Mouse (Mus musculus) CH12.LX (cell line): ENCODE measurements at regions not wholly inside any gene's neighbourhood (a gene's known extent, or its start where the extent isn't known, plus 50 kb on each side); places are given as distances from the start of the nearest gene placed in this dataset.

Experiments
- BHLHE40 ChIP-seq: IDR thresholded peaks from 2 replicates; pipeline ENCODE4 v1.6.1; 2011; ENCODE audit warnings: mild to moderate bottlenecking, low read depth, low read length, improper control_type of control experiment
- CTCF ChIP-seq, 2 experiments: IDR thresholded peaks in 1 of 2; conservative IDR thresholded peaks in 1 of 2; 2 replicates each; pipeline ENCODE4 v1.5.1; 2011 to 2012; ENCODE audit warnings: low read depth in 2 of 2, low read length in 2 of 2, improper control_type of control experiment in 1 of 2, inconsistent platforms in 1 of 2, mild to moderate bottlenecking in 1 of 2, moderate library complexity in 1 of 2
- E2F4 ChIP-seq: IDR thresholded peaks from 2 replicates; pipeline ENCODE4 v1.6.1; 2011; ENCODE audit warnings: low read depth, low read length, improper control_type of control experiment; ENCODE audit not compliant: insufficient replicate concordance
- EP300 ChIP-seq: IDR thresholded peaks from 2 replicates; pipeline ENCODE4 v1.6.1; 2011; ENCODE audit warnings: low read length, improper control_type of control experiment
- HCFC1 ChIP-seq: IDR thresholded peaks from 2 replicates; pipeline ENCODE4 v1.6.1; 2012; ENCODE audit warnings: low read depth, mild to moderate bottlenecking, inconsistent platforms, low read length, improper control_type of control experiment
- KAT2A ChIP-seq: IDR thresholded peaks from 2 replicates; pipeline ENCODE4 v1.6.1; 2012; ENCODE audit warnings: low read length, improper control_type of control experiment, inconsistent platforms; ENCODE audit not compliant: insufficient replicate concordance
- MAX ChIP-seq: IDR thresholded peaks from 2 replicates; pipeline ENCODE4 v1.6.1; 2011; ENCODE audit warnings: low read length, improper control_type of control experiment
- MXI1 ChIP-seq: IDR thresholded peaks from 2 replicates; pipeline ENCODE4 v1.6.1; 2011; ENCODE audit warnings: mild to moderate bottlenecking, low read depth, low read length, improper control_type of control experiment
- NRF1 ChIP-seq: IDR thresholded peaks from 2 replicates; pipeline ENCODE4 v1.6.1; 2014; ENCODE audit warnings: low read depth, mild to moderate bottlenecking, inconsistent platforms, low read length, improper control_type of control experiment, moderate library complexity
- POLR2A ChIP-seq: IDR thresholded peaks from 2 replicates; pipeline ENCODE4 v1.6.1; 2011; ENCODE audit warnings: low read depth, mild to moderate bottlenecking, improper control_type of control experiment, low read length
- RCOR1 ChIP-seq: conservative IDR thresholded peaks from 2 replicates; pipeline ENCODE4 v1.6.1; 2012; ENCODE audit warnings: low read depth, mild to moderate bottlenecking, inconsistent platforms, low read length, improper control_type of control experiment
- TBP ChIP-seq: conservative IDR thresholded peaks from 2 replicates; pipeline ENCODE4 v1.6.1; 2011; ENCODE audit warnings: low read depth, low read length, improper control_type of control experiment
- USF1 ChIP-seq: IDR thresholded peaks from 2 replicates; pipeline ENCODE4 v1.6.1; 2014; ENCODE audit warnings: low read depth, mild to moderate bottlenecking, inconsistent platforms, low read length, improper control_type of control experiment
- ZNF384 ChIP-seq: IDR thresholded peaks from 2 replicates; pipeline ENCODE4 v1.6.1; 2012; ENCODE audit warnings: low read depth, low read length, improper control_type of control experiment, inconsistent platforms

GRCm38 (mm10) chr14:80212916-80213315, 229.0 kb downstream of the Olfm4 start:
- TF ChIP-seq POLR2A (no peak), EP300 (no peak), NRF1 (no peak), CTCF (conservative IDR thresholded peaks at IDR 0.05 in 1 of 2, IDR thresholded peaks at IDR 0.05 in 1 of 2; ENCODE audit: low read depth in 2 of 2, low read length in 2 of 2) (peak in 1 of 2 experiments; percentile 31; a peak in 2 of 4 replicates), E2F4 (no peak), USF1 (no peak), ZNF384 (no peak), MXI1 (no peak), TBP (no peak), BHLHE40 (no peak), KAT2A (no peak), MAX (no peak), HCFC1 (no peak), RCOR1 (no peak)
